Mouse (Mus musculus): ENCODE measurements around the gene Il2rg.

GRCm38 (mm10) chrX:101285534-101285933, 17.5 kb upstream of the Il2rg start:
- no peak for TF ChIP-seq POLR2A (IDR thresholded peaks at IDR 0.05; ENCODE audit: insufficient read length, low read depth)
- no peak for TF ChIP-seq POLR2AphosphoS2 (IDR thresholded peaks at IDR 0.05; ENCODE audit: insufficient read length, low read depth)
- no peak for TF ChIP-seq USF1 (IDR thresholded peaks at IDR 0.05; ENCODE audit: low read depth)
- no peak for TF ChIP-seq MYOD1 (IDR thresholded peaks at IDR 0.05; ENCODE audit: control insufficient read depth in 1 of 3, insufficient read length in 2 of 3, low read depth in 2 of 3)
- no peak for TF ChIP-seq MAX (IDR thresholded peaks at IDR 0.05; ENCODE audit: low read depth)
- no peak for TF ChIP-seq E2F4 (IDR thresholded peaks at IDR 0.05; ENCODE audit: insufficient read depth)
- TF ChIP-seq TCF12 (IDR thresholded peaks at IDR 0.05; ENCODE audit: insufficient read depth, poor library complexity, severe bottlenecking) = no peak
- TF ChIP-seq SRF (IDR thresholded peaks at IDR 0.05; ENCODE audit: control insufficient read depth, insufficient read length, low read depth) = no peak
- no peak for TF ChIP-seq TCF3 (IDR thresholded peaks at IDR 0.05; ENCODE audit: insufficient read length, low read depth)
- TF ChIP-seq MYOG (IDR thresholded peaks at IDR 0.05; ENCODE audit: control insufficient read depth in 1 of 3, insufficient read depth in 1 of 3, insufficient read length in 2 of 3, low read depth in 2 of 3) = no peak
- TF ChIP-seq CEBPB (IDR thresholded peaks at IDR 0.05; ENCODE audit: insufficient read depth, poor library complexity, severe bottlenecking) = no peak
- no peak for TF ChIP-seq REST (IDR thresholded peaks at IDR 0.05; ENCODE audit: insufficient read depth, insufficient read length)
